Mouse (Mus musculus): ENCODE measurements around the gene Socs2.

- TF ChIP-seq POLR2A (IDR thresholded peaks at IDR 0.05; ENCODE audit: borderline replicate concordance, extremely low read depth, insufficient read depth, insufficient read length, poor library complexity, severe bottlenecking): no peak
- TF ChIP-seq CTCF (IDR thresholded peaks at IDR 0.05; ENCODE audit: borderline replicate concordance, extremely low read depth, insufficient read depth, insufficient read length): no peak
Measured at GRCm38 (mm10) chr10:95453282-95453681, 36.3 kb upstream of the Socs2 start.
